Mouse (Mus musculus): ENCODE results near the gene Rnf115. TPM values are rescaled to one million over a fixed set of nuclear protein-coding genes. Genes with fewer than 3 reads are reported as not detected.
A peak's percentile ranks its signal among the peaks of the same experiment; 100 is the strongest.
"Not testable (repeated sequence)": the region's sequence is repeated elsewhere in the genome, so short reads cannot be mapped to it uniquely, and the experiment has no call there.

The Rnf115 gene
- total and polyA plus RNA-seq, 3 experiments, result 11.4 to 25.4 (median 22.6) TPM

DNA sequence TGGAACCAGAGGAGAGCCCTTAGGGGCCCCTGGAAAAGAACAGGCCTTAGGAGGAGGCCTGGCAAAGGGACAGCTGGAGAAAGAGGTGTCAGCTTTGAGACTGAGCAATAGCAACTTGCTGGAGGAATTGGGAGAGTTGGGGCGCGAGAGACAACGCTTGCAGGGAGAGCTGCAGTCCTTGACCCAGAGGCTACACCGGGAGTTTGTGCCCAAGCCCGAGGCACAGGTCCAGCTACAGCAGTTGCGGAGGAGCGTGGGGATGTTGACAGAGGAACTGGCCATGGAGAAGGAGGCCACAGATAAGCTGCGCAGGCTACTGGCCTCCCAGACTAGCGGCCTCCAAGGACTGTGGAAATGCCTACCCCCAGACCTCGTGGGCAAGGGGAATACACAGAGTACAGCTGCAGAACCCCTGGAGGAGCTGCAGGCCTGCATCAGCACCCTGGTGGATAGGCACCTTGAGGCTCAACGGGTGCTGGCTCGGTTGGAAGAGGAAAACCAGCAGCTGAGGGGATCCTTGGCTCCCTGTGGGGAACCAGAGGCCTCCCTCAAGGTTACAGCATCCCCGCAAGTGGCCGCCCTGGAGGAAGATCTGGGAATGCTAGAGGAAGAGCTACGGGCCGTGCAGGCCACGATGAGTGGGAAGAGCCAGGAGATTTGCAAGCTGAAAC lies 43.2 kb upstream of the Rnf115 start:
- Histone ChIP-seq H3K27me3 (ENCODE audit: control insufficient read depth, insufficient read depth, low read length) (no peaks in the 10 kb centered on the region), H3K9ac (ENCODE audit: low read depth, low read length) (peak overlapping the region; percentile 11; the same call in 1 of the 2 replicates), H3K79me2 (replicated peaks; ENCODE audit: control insufficient read depth, insufficient read depth, low read length) (no peaks in the 10 kb centered on the region), H3K4me3 (peak overlapping the region; percentile 37), H3K4me1 (ENCODE audit: control insufficient read depth, insufficient read depth, low read length) (no peaks in the 10 kb centered on the region), H3K36me3 (ENCODE audit: control insufficient read depth, insufficient read depth, low read length) (no peaks in the 10 kb centered on the region), H3K27ac (no peak overlapping the region; the same call in 1 of the 2 replicates)
- intact Hi-C loops (cut with DNase I), result no loop called here
- peak; percentile 34 to 46 for DNase-seq
- 44% methylated on average over 17 of the region's 17 CpGs for WGBS
- TF ChIP-seq EP300 (IDR thresholded peaks at IDR 0.05; ENCODE audit: insufficient read depth, low read depth, low read length) (no peak), POLR2A (IDR thresholded peaks at IDR 0.05; ENCODE audit: insufficient read depth, low read depth, low read length) (no peak), CTCF (IDR thresholded peaks at IDR 0.05) (no peak)

DNA sequence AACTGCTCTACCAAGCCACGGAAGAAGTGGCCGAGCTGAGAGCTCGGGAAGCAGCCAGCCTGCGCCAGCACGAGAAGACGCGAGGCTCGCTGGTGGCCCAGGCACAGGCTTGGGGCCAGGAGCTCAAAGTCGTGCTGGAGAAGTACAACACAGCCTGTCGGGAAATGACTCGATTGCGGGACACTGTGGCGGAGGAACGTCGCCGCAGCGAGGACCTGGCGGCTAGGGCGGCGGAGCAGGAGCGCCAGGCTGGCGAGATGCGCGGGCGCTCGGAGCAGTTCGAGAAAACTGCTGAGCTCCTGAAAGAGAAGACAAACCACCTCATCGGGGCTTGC lies 42.7 kb upstream of the Rnf115 start:
- H3K4me1 ChIP-seq (ENCODE audit: control insufficient read depth, insufficient read depth, low read length), result no peaks in the 10 kb centered on the region
- no peak for TF ChIP-seq POLR2A (IDR thresholded peaks at IDR 0.05; ENCODE audit: insufficient read depth, low read depth, low read length)
- no peak for TF ChIP-seq EP300 (IDR thresholded peaks at IDR 0.05; ENCODE audit: insufficient read depth, low read depth, low read length)
- no peak for TF ChIP-seq CTCF (IDR thresholded peaks at IDR 0.05)
- 11% methylated on average over 28 of the region's 28 CpGs for WGBS
- peak overlapping the region; percentile 37 for H3K4me3 ChIP-seq
- H3K9ac ChIP-seq (ENCODE audit: low read depth, low read length), result peak overlapping the region; percentile 11; the same call in 1 of the 2 replicates
- H3K79me2 ChIP-seq (replicated peaks; ENCODE audit: control insufficient read depth, insufficient read depth, low read length), result no peaks in the 10 kb centered on the region
- H3K27me3 ChIP-seq (ENCODE audit: control insufficient read depth, insufficient read depth, low read length), result no peaks in the 10 kb centered on the region
- H3K36me3 ChIP-seq (ENCODE audit: control insufficient read depth, insufficient read depth, low read length), result no peaks in the 10 kb centered on the region
- intact Hi-C loops (cut with DNase I), result no loop called here
- peak in 1 of 2 experiments; percentile 46 for DNase-seq
- H3K27ac ChIP-seq, result no peak overlapping the region; the same call in 1 of the 2 replicates

DNA sequence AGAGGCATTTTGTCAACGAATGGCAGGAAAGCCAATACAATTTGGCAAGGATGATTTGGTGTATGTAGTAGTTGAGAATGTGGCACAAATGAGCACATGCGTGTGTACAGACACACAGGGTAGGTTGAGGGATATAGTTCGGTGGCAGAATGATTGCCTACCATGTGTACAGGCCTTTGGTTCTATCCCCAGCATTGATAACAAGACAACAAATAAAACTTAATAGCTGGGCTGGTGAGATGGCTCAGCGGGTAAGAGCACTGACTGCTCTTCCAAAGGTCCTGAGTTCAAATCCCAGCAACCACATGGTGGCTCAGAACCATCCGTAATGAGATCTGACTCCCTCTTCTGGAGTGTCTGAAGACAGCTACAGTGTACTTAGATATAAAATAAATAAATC lies 41.4 kb upstream of the Rnf115 start:
- H3K27me3 ChIP-seq (ENCODE audit: control insufficient read depth, insufficient read depth, low read length); H3K9ac ChIP-seq (ENCODE audit: low read depth, low read length); intact Hi-C loops (cut with DNase I); H3K4me1 ChIP-seq (ENCODE audit: control insufficient read depth, insufficient read depth, low read length); DNase-seq; H3K36me3 ChIP-seq (ENCODE audit: control insufficient read depth, insufficient read depth, low read length); H3K79me2 ChIP-seq (replicated peaks; ENCODE audit: control insufficient read depth, insufficient read depth, low read length); H3K4me3 ChIP-seq; H3K27ac ChIP-seq: not testable (repeated sequence)
- WGBS, result 95% methylated on average over 5 of the region's 5 CpGs

DNA sequence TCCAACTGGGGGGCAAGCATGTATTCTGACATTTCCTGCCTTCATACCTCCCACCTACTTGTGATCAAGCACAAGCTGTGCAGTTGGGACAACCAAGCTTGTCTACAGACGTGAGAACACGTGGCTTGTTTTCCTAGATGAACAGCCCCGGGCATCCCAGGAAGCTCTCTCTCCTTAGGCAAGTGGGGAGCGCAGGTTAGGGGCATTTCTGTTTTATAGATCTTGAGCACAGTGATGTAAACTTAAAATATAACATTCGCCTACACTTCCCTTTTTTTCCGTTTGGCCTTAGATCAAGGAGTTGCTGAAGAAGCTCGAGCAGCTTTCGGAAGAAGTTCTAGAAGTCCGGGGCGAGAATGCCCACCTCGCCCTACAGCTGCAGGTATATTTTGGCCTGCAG lies 38.6 kb upstream of the Rnf115 start:
- WGBS, result 78% methylated on average over 11 of the region's 11 CpGs
- intact Hi-C loops (cut with DNase I), result no loop called here
- Histone ChIP-seq H3K4me1 (ENCODE audit: control insufficient read depth, insufficient read depth, low read length) (no peaks in the 10 kb centered on the region), H3K27me3 (ENCODE audit: control insufficient read depth, insufficient read depth, low read length) (no peaks in the 10 kb centered on the region), H3K27ac (no peak overlapping the region), H3K79me2 (replicated peaks; ENCODE audit: control insufficient read depth, insufficient read depth, low read length) (no peaks in the 10 kb centered on the region), H3K9ac (ENCODE audit: low read depth, low read length) (no peak overlapping the region), H3K36me3 (ENCODE audit: control insufficient read depth, insufficient read depth, low read length) (no peaks in the 10 kb centered on the region), H3K4me3 (no peak overlapping the region)
- TF ChIP-seq EP300 (IDR thresholded peaks at IDR 0.05; ENCODE audit: insufficient read depth, low read depth, low read length) (no peak), CTCF (IDR thresholded peaks at IDR 0.05) (no peak), POLR2A (IDR thresholded peaks at IDR 0.05; ENCODE audit: insufficient read depth, low read depth, low read length) (no peak)
- no peak for DNase-seq

DNA sequence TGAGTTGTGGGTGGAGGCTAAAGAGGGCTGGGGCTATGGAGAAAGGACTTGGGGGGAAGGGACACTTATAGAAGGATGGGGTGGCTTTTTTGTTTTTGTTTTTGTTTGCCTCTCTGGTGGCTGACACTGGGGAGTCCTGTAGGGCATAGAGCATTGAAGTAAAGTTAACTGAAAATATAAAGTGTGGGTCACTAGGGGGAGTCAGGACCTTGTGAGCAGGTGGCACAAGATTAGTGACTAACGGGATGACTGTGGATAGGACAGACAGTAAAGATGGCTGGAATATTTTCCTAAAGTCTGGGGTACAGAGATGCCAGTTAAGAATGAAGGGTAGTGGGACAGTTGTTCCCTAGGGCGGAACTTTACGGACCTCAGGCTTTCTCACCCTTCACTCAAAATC lies 37.2 kb upstream of the Rnf115 start:
- 52% methylated on average over 3 of the region's 3 CpGs for WGBS
- Histone ChIP-seq H3K36me3 (ENCODE audit: control insufficient read depth, insufficient read depth, low read length) (no peaks in the 10 kb centered on the region), H3K9ac (ENCODE audit: low read depth, low read length) (no peak overlapping the region), H3K4me1 (ENCODE audit: control insufficient read depth, insufficient read depth, low read length) (no peaks in the 10 kb centered on the region), H3K27ac (no peak overlapping the region), H3K79me2 (replicated peaks; ENCODE audit: control insufficient read depth, insufficient read depth, low read length) (no peaks in the 10 kb centered on the region), H3K4me3 (no peak overlapping the region), H3K27me3 (ENCODE audit: control insufficient read depth, insufficient read depth, low read length) (no peaks in the 10 kb centered on the region)
- DNase-seq, result no peak
- intact Hi-C loops (cut with DNase I), result no loop called here
- peak; percentile 32 for TF ChIP-seq CTCF (IDR thresholded peaks at IDR 0.05)
- TF ChIP-seq EP300 (IDR thresholded peaks at IDR 0.05; ENCODE audit: insufficient read depth, low read depth, low read length), result no peak

DNA sequence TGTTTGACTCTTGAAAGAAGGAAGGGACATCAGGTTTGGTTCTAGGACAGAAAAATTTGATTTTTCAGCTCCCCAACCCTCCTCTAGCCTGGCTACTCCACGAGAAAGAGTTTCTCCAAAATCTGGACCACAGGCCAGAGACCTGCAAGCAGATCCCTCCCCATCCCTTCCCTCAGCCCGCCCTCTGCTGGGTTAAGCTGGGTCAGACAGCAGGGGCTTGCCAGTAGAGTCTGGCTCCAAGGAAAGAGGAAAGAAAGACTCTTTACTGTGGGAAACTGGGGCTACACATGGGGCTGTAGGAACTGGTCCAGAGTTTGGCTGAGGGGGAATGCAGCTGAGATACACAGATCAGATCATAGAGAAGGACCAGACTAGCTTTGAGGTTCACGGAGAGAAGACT lies 35.0 kb upstream of the Rnf115 start:
- Histone ChIP-seq H3K36me3 (ENCODE audit: control insufficient read depth, insufficient read depth, low read length) (peaks cover 2% of the 10 kb centered on the region), H3K27me3 (ENCODE audit: control insufficient read depth, insufficient read depth, low read length) (no peaks in the 10 kb centered on the region), H3K4me1 (ENCODE audit: control insufficient read depth, insufficient read depth, low read length) (no peaks in the 10 kb centered on the region; the same call in 1 of the 2 replicates), H3K79me2 (replicated peaks; ENCODE audit: control insufficient read depth, insufficient read depth, low read length) (0 out of 2 replicates have a peak, but pooled peaks cover 2% of the 10 kb centered on the region), H3K9ac (ENCODE audit: low read depth, low read length) (no peak overlapping the region), H3K27ac (no peak overlapping the region), H3K4me3 (no peak overlapping the region)
- 16% methylated on average over 3 of the region's 3 CpGs for WGBS
- intact Hi-C loops (cut with DNase I), result no loop called here
- peak; percentile 40 to 53 for DNase-seq
- TF ChIP-seq CTCF (IDR thresholded peaks at IDR 0.05), result peak; percentile 49
- TF ChIP-seq POLR2A (IDR thresholded peaks at IDR 0.05; ENCODE audit: insufficient read depth, low read depth, low read length), result no peak

Measured in heart, adult 2 months (tissue).